Mouse (Mus musculus) testis, adult 2 months (tissue): ENCODE measurements around the gene Gm8251. TPM values are rescaled to one million over a fixed set of nuclear protein-coding genes. Genes with fewer than 3 reads are reported as not detected.

ENCODE experiments used
- H3K27ac ChIP-seq: fragments of 200-500 bp; 2 replicates; pipeline ENCODE4 v1.5.1; 2012; ENCODE audit warnings: low read depth, low read length; ENCODE audit not compliant: control insufficient read depth, insufficient read depth
- H3K27me3 ChIP-seq: fragments of 200-500 bp; 2 replicates; pipeline ENCODE4 v1.6.1; 2012; ENCODE audit warnings: mild to moderate bottlenecking, low read length, moderate library complexity; ENCODE audit not compliant: control insufficient read depth, insufficient read depth
- H3K36me3 ChIP-seq: fragments of 200-500 bp; 2 replicates; pipeline ENCODE4 v1.6.1; 2012; ENCODE audit warnings: mild to moderate bottlenecking, low read length; ENCODE audit not compliant: control insufficient read depth, insufficient read depth
- H3K4me1 ChIP-seq: fragments of 200-500 bp; 2 replicates; pipeline ENCODE4 v1.6.1; 2012; ENCODE audit warnings: low read length; ENCODE audit not compliant: control insufficient read depth, insufficient read depth
- H3K4me3 ChIP-seq: fragments of 200-500 bp; 2 replicates; pipeline ENCODE4 v1.5.1; 2012; ENCODE audit warnings: low read depth, mild to moderate bottlenecking, low read length, moderate library complexity, mixed read lengths; ENCODE audit not compliant: control insufficient read depth
- CTCF ChIP-seq: fragments of 200-500 bp; IDR thresholded peaks from 2 replicates; pipeline ENCODE4 v1.5.1; 2012; ENCODE audit warnings: low read depth, mild to moderate bottlenecking, inconsistent platforms, low read length, moderate library complexity; ENCODE audit not compliant: control insufficient read depth, insufficient read depth, insufficient replicate concordance
- POLR2A ChIP-seq: fragments of 200-500 bp; IDR thresholded peaks from 2 replicates; pipeline ENCODE4 v1.6.1; 2012; ENCODE audit warnings: low read depth, mild to moderate bottlenecking, inconsistent platforms, low read length, moderate library complexity; ENCODE audit not compliant: control insufficient read depth
- polyA plus RNA-seq: library from polyadenylated mRNA; depleted of rRNA; stranded (reverse); fragments of >200 nt; gene quantifications from 2 replicates; pipeline ENCODE4 v1.2.3, GENCODE M21; 2012; rRNA removed

Gene Gm8251
- polyA plus RNA-seq = 3.4 and 4.5 TPM in 2 replicates

DNA sequence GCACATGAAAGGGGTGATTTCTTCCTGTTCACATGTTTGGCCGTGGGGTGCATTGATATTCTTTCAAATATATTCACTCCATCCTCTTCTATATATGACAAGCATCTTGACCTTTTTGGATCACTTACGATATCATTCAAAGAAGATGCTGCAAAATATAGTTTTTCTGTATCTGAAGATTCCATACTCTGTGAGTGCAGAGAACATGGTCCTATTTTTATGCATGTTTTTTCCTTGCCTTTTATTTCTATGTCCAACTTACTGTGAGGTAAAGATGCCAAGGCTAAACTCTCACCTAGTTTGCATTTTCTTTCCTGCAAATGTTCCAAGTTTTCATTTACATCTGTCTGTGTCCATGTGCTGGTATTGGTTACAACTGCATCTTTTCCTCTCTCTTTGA, at the start of gene Gm8251:
TSS of gene Gm8251 (minus strand) at position 101 of the 400 bp plus-strand sequence.
- Histone ChIP-seq H3K4me3 (no peak within 1 kb of the TSS), H3K36me3 (no peaks in the 10 kb centered on the region), H3K27me3 (no peaks in the 10 kb centered on the region), H3K27ac (no peak within 1 kb of the TSS), H3K4me1 (no peaks in the 10 kb centered on the region)
- TF ChIP-seq CTCF = no peak
- TF ChIP-seq POLR2A = no peak

- H3K4me1 ChIP-seq = peaks cover 3% of the 10 kb centered on the region; the same call in 1 of the 2 replicates
- TF ChIP-seq CTCF (no peak), POLR2A (no peak)
- no peak overlapping the region; the same call in 1 of the 2 replicates for H3K27ac ChIP-seq
- no peaks in the 10 kb centered on the region for H3K27me3 ChIP-seq
- H3K4me3 ChIP-seq = peak overlapping the region; percentile 97
- no peaks in the 10 kb centered on the region for H3K36me3 ChIP-seq
Measured at GRCm38 (mm10) chr1:44102939-44103338, 41.2 kb upstream of the Gm8251 start.

- Histone ChIP-seq H3K4me1 (peaks cover 3% of the 10 kb centered on the region; the same call in 1 of the 2 replicates), H3K27me3 (no peaks in the 10 kb centered on the region), H3K36me3 (no peaks in the 10 kb centered on the region), H3K27ac (peak within 1 kb of the TSS; percentile 100), H3K4me3 (peak within 1 kb of the TSS; percentile 97)
- TF ChIP-seq POLR2A = peak; percentile 97
- TF ChIP-seq CTCF = no peak
Measured at GRCm38 (mm10) chr1:44102259-44102717, 40.6 kb upstream of the Gm8251 start, which contains the start of gene Tex30. TSS of gene Tex30 (minus strand) at chr1:44102441.

- H3K4me3 ChIP-seq = peak overlapping the region; percentile 97
- peak overlapping the region; percentile 100 for H3K27ac ChIP-seq
- no peaks in the 10 kb centered on the region for H3K36me3 ChIP-seq
- TF ChIP-seq CTCF (no peak), POLR2A (no peak; the same call in 1 of the 2 replicates)
- peaks cover 3% of the 10 kb centered on the region; the same call in 1 of the 2 replicates for H3K4me1 ChIP-seq
- H3K27me3 ChIP-seq = no peaks in the 10 kb centered on the region
Measured at GRCm38 (mm10) chr1:44101448-44102225, 39.9 kb upstream of the Gm8251 start.

GRCm38 (mm10) chr1:44064625-44065024, 2.9 kb upstream of the Gm8251 start:
- Histone ChIP-seq H3K27ac (no peak overlapping the region), H3K4me1 (no peaks in the 10 kb centered on the region), H3K4me3 (no peak overlapping the region), H3K27me3 (no peaks in the 10 kb centered on the region), H3K36me3 (no peaks in the 10 kb centered on the region)
- TF ChIP-seq POLR2A = no peak
- TF ChIP-seq CTCF = no peak

DNA sequence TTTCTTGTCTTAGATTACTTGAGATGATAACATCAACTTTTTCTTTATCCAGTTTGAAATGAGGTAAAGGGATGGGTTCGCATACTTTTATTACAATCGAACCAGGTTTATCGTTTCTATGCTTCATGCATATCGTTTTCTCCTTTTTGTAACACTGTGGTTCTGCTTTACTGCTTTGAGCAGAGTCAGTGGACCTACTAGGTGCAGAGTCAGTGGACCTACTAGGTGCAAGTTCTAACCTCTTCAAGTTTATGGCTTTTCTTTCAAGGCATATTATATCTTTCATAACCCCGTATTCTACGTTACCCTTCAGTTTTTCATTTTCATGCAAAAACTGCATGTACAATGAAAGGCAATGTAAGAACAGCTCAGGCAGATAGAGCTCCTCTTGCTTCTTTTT, 1.7 kb upstream of the Gm8251 start:
- Histone ChIP-seq H3K27me3 (no peaks in the 10 kb centered on the region), H3K4me3 (no peak overlapping the region), H3K36me3 (no peaks in the 10 kb centered on the region), H3K27ac (no peak overlapping the region), H3K4me1 (no peaks in the 10 kb centered on the region)
- TF ChIP-seq CTCF (no peak), POLR2A (no peak)

DNA sequence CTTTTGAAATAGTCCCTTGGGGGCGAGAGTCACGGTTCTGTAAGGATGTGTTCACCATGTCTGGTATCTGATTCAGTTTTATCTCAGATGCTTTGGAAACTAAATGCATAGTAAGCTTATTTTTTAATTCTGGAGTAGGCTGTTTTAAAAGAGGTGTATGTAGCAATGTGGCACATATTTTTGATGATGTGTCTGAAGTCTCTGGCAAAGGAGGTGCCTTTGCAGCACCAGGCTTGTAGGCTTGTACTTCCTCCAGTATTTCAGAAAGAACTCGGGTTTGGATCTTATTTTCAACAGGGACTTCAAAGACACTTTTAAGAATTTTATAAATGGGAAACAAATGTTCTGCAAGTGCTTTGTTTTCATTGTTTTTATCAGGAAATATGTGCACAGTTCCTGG, 3.9 kb downstream of the Gm8251 start:
- no peak overlapping the region for H3K4me3 ChIP-seq
- H3K27ac ChIP-seq = no peak overlapping the region
- H3K4me1 ChIP-seq = no peaks in the 10 kb centered on the region
- no peaks in the 10 kb centered on the region for H3K36me3 ChIP-seq
- no peaks in the 10 kb centered on the region for H3K27me3 ChIP-seq
- TF ChIP-seq CTCF (no peak), POLR2A (no peak)
